Mouse (Mus musculus) activated CD4-positive, CD25-positive, alpha-beta regulatory T cell, adult 9 weeks (primary cell): ENCODE data around the gene Gcsh. TPM values are rescaled to one million over a fixed set of nuclear protein-coding genes. Genes with fewer than 3 reads are reported as not detected.

ENCODE experiments used
- polyA plus RNA-seq: library from polyadenylated mRNA; unstranded; fragments of 100-300 nt; shearing (Covaris generic); gene quantifications from one replicate; pipeline ENCODE4 v1.2.1, GENCODE M21; 2017

The Gcsh gene
- polyA plus RNA-seq = 29.5 TPM

GRCm38 (mm10) chr8:116993095-116993867, at the start of gene Gcsh:
TSS of gene Gcsh (minus strand) at chr8:116993537.

GRCm38 (mm10) chr8:116978631-116979256, 14.6 kb downstream of the Gcsh start, which contains the start of gene 1700030J22Rik:
TSS of gene 1700030J22Rik (minus strand) at chr8:116978959.

GRCm38 (mm10) chr8:116943161-116943554, 50.2 kb downstream of the Gcsh start, which contains the start of gene Atmin:
TSS of gene Atmin (plus strand) at chr8:116943393.

Other genes with a start within 250 kb of the Gcsh start
- gene Cmc2, start 72.1 kb downstream of the Gcsh start, polyA plus RNA-seq = 41.7 TPM
- gene Cenpn, start 71.8 kb downstream of the Gcsh start, polyA plus RNA-seq = 2.6 TPM
- 7.1 TPM for gene Atmin, start 50.1 kb downstream of the Gcsh start, polyA plus RNA-seq
- 0.18 TPM for gene 1700030J22Rik, start 14.6 kb downstream of the Gcsh start, polyA plus RNA-seq
- 0.54 TPM for gene Pkd1l2, start 88.9 kb upstream of the Gcsh start, polyA plus RNA-seq
- not detected for gene Bco1, start 102.3 kb upstream of the Gcsh start, polyA plus RNA-seq
- gene Gan, start 164.6 kb upstream of the Gcsh start, polyA plus RNA-seq = 1.0 TPM